ENCODE assay signal across 12 mouse cellular contexts in genomic region chr1:190845419-190845818, GRCm38 (mm10).
"Had no signal": no experiment of that assay in that cellular context is flagged by ENCODE, and none has a peak within 500 bp of the region (broad histone marks: within the 10 kb centered on the region; RNA-seq: fewer than 3 reads in every experiment).

No protein-coding gene starts in this region.

- H3K9ac ChIP-seq: lung, embryonic 14.5 days; midbrain, embryonic 13.5 days; midbrain, embryonic 15.5 days; neural tube, embryonic 12.5 days; stomach, embryonic 15.5 days had no signal

- H3K4me2 ChIP-seq: lung, embryonic 14.5 days; midbrain, embryonic 11.5 days; midbrain, embryonic 13.5 days; midbrain, embryonic 15.5 days; neural tube, embryonic 12.5 days; stomach, embryonic 15.5 days had no signal

- H3K27ac ChIP-seq: midbrain, embryonic 13.5 days; midbrain, embryonic 15.5 days; neural tube, embryonic 12.5 days; stomach, embryonic 15.5 days; stomach, postnatal 0 days had no signal

- ATAC-seq: midbrain, embryonic 13.5 days; midbrain, embryonic 15.5 days had no signal

- DNase-seq: lung, embryonic 14.5 days; lung, postnatal 4 days; right cerebral cortex, postnatal 14 days; thymus, adult 2 months; thymus, postnatal 25 days; thymus, postnatal 4 days had no signal

- H3K4me3 ChIP-seq: midbrain, embryonic 13.5 days; midbrain, embryonic 15.5 days; neural tube, embryonic 12.5 days; stomach, embryonic 15.5 days had no signal

- H3K36me3 ChIP-seq: midbrain, embryonic 15.5 days had no signal

- H3K4me1 ChIP-seq: midbrain, embryonic 13.5 days; midbrain, embryonic 15.5 days; stomach, embryonic 15.5 days had no signal

- H3K9me3 ChIP-seq: midbrain, embryonic 13.5 days; midbrain, embryonic 15.5 days; neural tube, embryonic 12.5 days; stomach, embryonic 15.5 days had no signal

- H3K27me3 ChIP-seq: midbrain, embryonic 13.5 days; midbrain, embryonic 15.5 days; neural tube, embryonic 12.5 days; stomach, embryonic 15.5 days had no signal
